Mouse (Mus musculus) ES-Bruce4 (cell line): Measurements from ENCODE around the gene Lum.

Experiments used
- EP300 ChIP-seq: IDR thresholded peaks from 2 replicates; pipeline ENCODE4 v1.6.1; 2011; ENCODE audit warnings: low read depth, low read length; ENCODE audit not compliant: insufficient read depth
- POLR2A ChIP-seq: IDR thresholded peaks from one replicate; pipeline ENCODE4 v1.8.1; 2011; ENCODE audit warnings: low read length; ENCODE audit not compliant: insufficient read depth

GRCm38 (mm10) chr10:97564957-97565856 is at the start of gene Lum:
- no peak for TF ChIP-seq EP300
- no peak for TF ChIP-seq POLR2A
